Mouse (Mus musculus) heart, postnatal 25 days (tissue): ENCODE data around the gene Nudt10. TPM values are rescaled to one million over a fixed set of nuclear protein-coding genes. Genes with fewer than 3 reads are reported as not detected.
"Not testable (repeated sequence)": the region's sequence is repeated elsewhere in the genome, so short reads cannot be mapped to it uniquely, and the experiment has no call there.

Experiments
- DNase-seq: peaks from one replicate; pipeline ENCODE4 v3.0.0; 2022; ENCODE audit warnings: low spot score
- intact Hi-C: fragments of 180-260 bp; cut with DNase I; formaldehyde crosslinking; loops from one replicate; pipeline ENCODE4 v1.15.1; 2025
- total RNA-seq, 2 experiments: library from RNA; stranded (reverse); gene quantifications; 2 replicates each; pipeline ENCODE4 v1.2.3; 2021

Gene Nudt10
- under 1 TPM; 0.64 to 0.70 TPM for total RNA-seq

- intact Hi-C loops, DNase-seq: not testable (repeated sequence)
These were observed at the start of gene Nudt10 for GRCm38 (mm10) chrX:6172823-6173640. TSS of gene Nudt10 (minus strand) at chrX:6173015.

DNA sequence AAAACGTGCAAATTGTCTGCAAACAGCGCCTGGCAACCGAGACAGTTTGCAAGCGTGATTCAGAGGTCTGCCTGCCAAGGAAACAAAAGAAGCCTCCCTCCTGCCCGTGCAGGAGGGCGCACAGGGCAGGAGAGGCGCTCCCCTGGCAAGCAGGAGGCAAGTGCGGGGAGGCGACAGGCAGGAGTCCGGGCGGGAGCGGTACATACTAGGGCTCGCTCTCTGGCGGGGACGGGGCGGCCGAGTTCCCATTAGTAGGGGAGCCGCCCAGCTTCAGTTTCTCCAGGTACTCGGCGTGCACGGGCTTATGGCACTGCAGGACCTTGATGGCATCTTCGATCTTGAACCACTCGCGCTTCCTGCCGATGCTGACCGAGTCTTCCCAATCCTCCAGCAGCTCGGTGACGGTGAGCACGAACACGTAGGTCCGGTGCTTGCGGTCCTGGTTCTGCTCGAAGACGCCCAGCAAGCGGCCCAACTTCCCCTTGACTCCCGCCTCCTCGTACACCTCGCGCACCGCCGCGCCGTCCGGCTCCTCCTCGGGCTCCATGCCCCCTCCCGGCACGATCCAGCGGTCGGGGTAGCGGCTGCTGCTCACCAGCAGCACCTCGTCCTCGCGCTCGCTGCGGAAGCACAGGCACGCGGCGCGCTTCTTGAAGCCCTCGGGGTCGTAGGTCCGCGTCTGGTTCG, 536 bp downstream of the Nudt10 start:
- intact Hi-C loops, DNase-seq: not testable (repeated sequence)

GRCm38 (mm10) chrX:6171718-6172117, 1.1 kb downstream of the Nudt10 start:
- DNase-seq = no peak
- intact Hi-C loops = no loop called here

Other genes starting within 250 kb of the Nudt10 start
- 1 to 10 TPM in 1 of 2 experiments, under 1 TPM in 1; 0.83 to 1.4 TPM for gene Nudt11, start 125.6 kb downstream of the Nudt10 start, total RNA-seq
- gene AU022751, start 89.6 kb downstream of the Nudt10 start, total RNA-seq = not detected
- gene Bmp15, start 147.7 kb upstream of the Nudt10 start, total RNA-seq = under 1 TPM in 1 of 2 experiments, not detected in 1; 0.08 TPM
- gene Shroom4, start 226.8 kb upstream of the Nudt10 start, total RNA-seq = 10 to 100 TPM; 15.8 to 18.3 TPM